Mouse (Mus musculus) frontal cortex, postnatal 25 days (tissue): ENCODE data around the gene Kcnip2.
"Not testable (repeated sequence)": the region's sequence is repeated elsewhere in the genome, so short reads cannot be mapped to it uniquely, and the experiment has no call there.

ENCODE experiments used
- DNase-seq, 2 experiments: peaks; one replicate each; pipeline ENCODE4 v3.0.0; 2022; ENCODE audit warnings: low spot score in 2 of 2

Gene Kcnip2

GRCm38 (mm10) chr19:45812115-45812514, 3.7 kb downstream of the Kcnip2 start:
- no peak for DNase-seq

- no peak for DNase-seq
Measured at GRCm38 (mm10) chr19:45811028-45811674, 4.7 kb downstream of the Kcnip2 start.

GRCm38 (mm10) chr19:45807732-45808131, 8.1 kb downstream of the Kcnip2 start:
- no peak for DNase-seq

- not testable (repeated sequence) for DNase-seq
Measured at GRCm38 (mm10) chr19:45805817-45806216, 10.0 kb downstream of the Kcnip2 start.

- no peak for DNase-seq
Measured at GRCm38 (mm10) chr19:45804593-45805368, 11.1 kb downstream of the Kcnip2 start.

GRCm38 (mm10) chr19:45803408-45803807, 12.5 kb downstream of the Kcnip2 start:
- no peak for DNase-seq

GRCm38 (mm10) chr19:45802702-45803101, 13.2 kb downstream of the Kcnip2 start:
- no peak for DNase-seq

- no peak for DNase-seq
Measured at GRCm38 (mm10) chr19:45796879-45797278, 19.0 kb downstream of the Kcnip2 start.

GRCm38 (mm10) chr19:45796061-45796556, 19.8 kb downstream of the Kcnip2 start:
- DNase-seq, result no peak

- DNase-seq, result no peak
Measured at GRCm38 (mm10) chr19:45795406-45795944, 20.4 kb downstream of the Kcnip2 start.

- no peak for DNase-seq
Measured at GRCm38 (mm10) chr19:45794718-45795117, 21.1 kb downstream of the Kcnip2 start.

- no peak for DNase-seq
Measured at GRCm38 (mm10) chr19:45792404-45792803, 23.5 kb downstream of the Kcnip2 start.

- no peak for DNase-seq
Measured at GRCm38 (mm10) chr19:45789888-45790874, 25.7 kb downstream of the Kcnip2 start.

GRCm38 (mm10) chr19:45789365-45789764, 26.5 kb downstream of the Kcnip2 start:
- DNase-seq, result no peak

- DNase-seq, result no peak
Measured at GRCm38 (mm10) chr19:45788337-45788736, 27.5 kb downstream of the Kcnip2 start.

GRCm38 (mm10) chr19:45787450-45787849, 28.4 kb downstream of the Kcnip2 start:
- DNase-seq, result no peak

GRCm38 (mm10) chr19:45785470-45785869, 30.4 kb downstream of the Kcnip2 start:
- DNase-seq, result no peak

- DNase-seq, result no peak
Measured at GRCm38 (mm10) chr19:45783933-45784576, 31.8 kb downstream of the Kcnip2 start.

- peak; percentile 92 to 97 for DNase-seq
Measured at GRCm38 (mm10) chr19:45783181-45783932, 32.5 kb downstream of the Kcnip2 start, which contains the start of gene Mgea5. Gene Mgea5, minus strand, starts transcription at chr19:45783837.

- DNase-seq, result peak; percentile 37 to 52
Measured at GRCm38 (mm10) chr19:45782315-45783001, 33.4 kb downstream of the Kcnip2 start.
